Mouse (Mus musculus) yolk sac, embryonic 10.5 days (tissue): ENCODE data around the gene Optn.

Experiments
- DNase-seq: peaks from one replicate; pipeline ENCODE4 v3.0.0-alpha.2; 2017; ENCODE audit warnings: low spot score

Optn gene

DNA sequence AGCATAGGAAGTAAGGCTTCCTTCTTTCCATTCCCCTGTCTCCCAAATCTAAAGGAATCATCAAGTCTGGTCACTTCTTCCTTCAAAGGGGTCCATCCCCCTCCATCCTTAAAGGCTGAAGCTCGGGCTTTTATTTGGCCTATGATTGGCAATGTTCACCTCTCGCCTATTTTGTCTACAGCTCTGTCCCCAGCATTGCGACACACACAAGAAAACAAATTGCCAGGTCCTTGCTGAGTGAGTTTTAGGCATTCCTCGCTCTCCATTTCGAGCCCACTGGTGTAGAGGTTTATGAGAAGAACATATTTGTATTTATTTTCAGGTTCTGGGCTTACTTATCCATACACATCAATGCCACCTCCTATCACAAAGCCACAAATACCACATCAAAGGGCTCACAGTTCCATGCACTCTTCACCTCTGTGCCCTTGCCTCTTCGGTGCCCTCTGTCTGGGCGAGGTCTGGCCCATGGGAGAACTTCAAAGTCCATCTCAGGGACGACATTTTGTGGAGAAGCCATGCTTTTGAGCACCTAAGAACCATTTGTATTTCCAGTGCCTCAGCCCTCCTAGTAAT, 2.6 kb downstream of the Optn start:
- no peak for DNase-seq

DNA sequence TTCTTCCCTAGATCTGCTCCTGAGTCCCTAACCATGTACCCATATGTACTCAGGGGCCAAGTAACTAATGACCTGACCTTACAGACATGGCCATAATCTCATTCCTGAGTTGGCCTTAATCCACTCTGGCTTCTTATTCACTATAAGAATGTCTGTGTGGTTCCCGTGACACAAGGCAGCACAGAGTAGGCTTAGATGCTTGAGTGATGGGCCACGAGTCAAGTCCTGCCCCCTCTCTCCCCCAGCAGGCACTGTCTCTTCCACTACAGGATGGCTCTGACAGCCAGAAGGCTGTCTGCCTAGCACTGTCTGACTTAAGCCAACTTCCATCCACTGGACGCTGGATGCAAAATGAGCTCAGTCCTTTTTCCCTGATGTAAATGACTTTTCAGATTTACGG, 3.9 kb downstream of the Optn start:
- DNase-seq, result no peak

DNA sequence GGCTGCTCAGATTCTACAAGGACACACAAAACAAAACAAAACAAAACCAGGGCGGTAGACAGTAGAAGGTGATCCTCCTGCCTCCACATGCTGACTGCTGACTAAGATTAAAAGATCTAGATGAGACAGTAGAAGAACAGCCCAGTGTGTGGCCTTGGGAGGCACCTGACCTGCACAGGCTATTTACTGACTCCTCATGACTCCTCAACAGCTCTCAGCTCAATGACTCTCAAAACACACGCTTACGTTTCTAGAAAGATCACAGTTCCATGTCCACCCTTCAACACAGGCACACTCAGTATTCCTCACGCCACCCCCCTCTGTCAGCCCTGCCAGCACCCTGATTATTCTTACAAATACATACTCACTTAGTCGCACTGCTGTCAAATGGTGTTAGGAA, 5.4 kb downstream of the Optn start:
- peak; percentile 61 for DNase-seq

DNA sequence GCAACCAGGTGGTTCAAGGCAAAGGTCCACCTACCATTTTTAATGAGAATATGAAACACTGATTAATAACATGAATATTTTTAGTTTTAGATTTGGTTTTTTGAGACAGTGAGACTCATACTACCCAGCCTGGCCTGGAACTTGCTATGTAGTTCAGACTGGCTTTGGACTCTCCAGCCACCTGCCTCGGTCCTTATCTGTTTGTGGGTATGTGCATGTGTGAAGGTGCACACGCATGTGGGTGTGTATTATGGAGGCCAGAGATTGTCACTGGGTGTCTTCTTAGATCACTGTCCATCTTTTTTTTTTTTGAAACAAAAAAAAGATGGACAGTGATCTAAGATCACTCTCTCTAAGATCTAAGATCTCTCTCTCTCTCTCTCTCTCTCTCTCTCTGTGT, 13.3 kb downstream of the Optn start:
- no peak for DNase-seq

- no peak for DNase-seq
Observed at GRCm38 (mm10) chr2:5047016-5047415, 16.8 kb downstream of the Optn start.

- no peak for DNase-seq
Observed at GRCm38 (mm10) chr2:5045269-5045965, 18.4 kb downstream of the Optn start.

- no peak for DNase-seq
Observed at GRCm38 (mm10) chr2:5044321-5044720, 19.5 kb downstream of the Optn start.

DNA sequence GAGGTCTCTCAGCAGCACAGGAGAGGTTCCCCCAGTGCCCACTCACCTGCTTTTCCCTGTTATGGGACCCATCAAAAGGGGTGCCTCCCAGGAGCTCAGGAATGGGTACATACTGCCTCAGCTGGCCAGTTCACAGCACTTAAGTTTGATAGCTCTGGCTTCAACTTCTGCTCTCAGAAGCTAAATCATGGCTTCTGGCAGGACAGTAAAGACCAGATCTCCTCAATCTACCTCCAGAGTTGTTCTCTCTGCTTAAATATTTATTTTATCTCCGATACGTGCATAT, 20.4 kb downstream of the Optn start:
- DNase-seq, result no peak

GRCm38 (mm10) chr2:5042616-5043475, 21.0 kb downstream of the Optn start:
- DNase-seq, result no peak

GRCm38 (mm10) chr2:5041854-5042253, 22.0 kb downstream of the Optn start:
- DNase-seq, result no peak

DNA sequence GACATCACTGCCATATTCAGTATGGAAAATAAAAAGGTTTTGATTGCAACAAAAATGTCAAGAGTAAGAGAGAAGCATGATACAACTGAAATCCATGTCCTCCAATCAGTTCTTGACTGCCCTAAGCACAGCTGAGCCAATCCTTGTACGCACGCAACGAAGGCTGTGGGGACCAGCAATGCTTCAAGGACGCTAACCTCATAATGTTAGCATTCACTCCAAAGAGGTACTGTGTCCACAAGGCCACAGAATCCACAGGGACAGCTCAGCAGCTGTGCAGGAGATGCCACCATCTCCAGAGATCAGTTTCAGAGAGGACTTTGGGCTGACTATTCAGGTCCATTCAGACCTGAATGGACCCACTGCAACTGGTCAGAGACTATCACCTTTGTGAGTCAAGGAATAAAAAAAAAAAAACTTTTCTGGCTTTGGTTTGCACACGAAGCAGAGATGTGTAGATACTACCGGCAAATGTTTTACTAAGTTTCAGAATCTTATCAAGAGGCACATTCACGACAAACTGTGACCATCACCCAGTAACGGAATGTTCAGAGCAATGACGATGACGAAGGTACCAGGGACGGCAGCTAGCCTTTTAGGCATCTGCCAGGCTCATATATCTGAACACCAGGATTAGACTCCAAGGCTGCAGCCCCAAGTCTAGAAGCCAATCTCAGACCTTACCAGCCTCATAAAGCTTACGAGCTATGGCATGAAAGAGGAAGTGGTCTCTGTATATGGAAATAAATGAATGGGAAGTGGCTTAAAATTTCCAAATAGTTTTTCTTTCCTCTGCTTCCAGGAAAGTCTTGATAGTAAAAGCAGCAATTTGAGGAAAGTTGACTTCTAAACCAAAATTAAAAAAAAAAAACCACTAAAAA, 23.3 kb downstream of the Optn start:
- no peak for DNase-seq

DNA sequence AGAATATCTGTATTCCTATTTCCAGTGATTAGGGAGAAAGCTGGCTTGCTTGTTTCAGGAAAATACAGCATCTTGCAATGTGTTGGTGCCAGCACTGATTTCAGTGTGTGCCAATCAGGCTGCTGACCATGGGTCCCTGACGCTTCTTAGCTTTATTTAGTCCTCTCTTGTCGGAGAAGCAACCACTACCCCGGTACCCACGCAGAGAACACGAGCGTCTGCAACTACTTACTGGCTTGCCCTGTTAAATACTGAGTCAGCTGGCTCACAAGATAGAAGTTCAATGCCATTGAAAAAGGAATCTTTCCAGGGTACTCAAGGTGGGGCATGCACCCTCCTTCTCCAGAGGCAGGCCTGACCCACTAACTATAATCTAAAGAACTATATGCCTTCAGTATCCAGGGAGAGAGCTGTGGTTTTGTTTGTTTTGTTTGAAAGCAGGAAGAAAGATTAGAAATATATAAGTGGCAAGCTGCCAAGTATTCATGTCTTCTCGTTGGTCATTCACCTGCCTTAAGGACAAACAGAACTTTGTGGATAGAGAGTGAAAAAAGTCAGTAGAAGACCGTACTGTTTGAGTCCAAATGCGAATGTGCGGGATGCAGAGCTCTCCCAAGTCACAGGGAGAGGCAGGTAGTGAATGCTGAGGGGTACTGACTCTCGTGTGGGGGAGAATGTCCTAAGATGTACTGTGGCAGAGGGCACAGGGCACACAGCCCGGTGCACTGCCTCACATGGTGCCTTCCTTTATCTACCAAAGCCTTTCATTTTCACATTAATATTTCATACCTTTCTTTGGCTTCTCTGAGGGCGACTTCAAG, 24.3 kb downstream of the Optn start:
- DNase-seq, result no peak

GRCm38 (mm10) chr2:5038320-5038719, 25.5 kb downstream of the Optn start:
- DNase-seq, result no peak

DNA sequence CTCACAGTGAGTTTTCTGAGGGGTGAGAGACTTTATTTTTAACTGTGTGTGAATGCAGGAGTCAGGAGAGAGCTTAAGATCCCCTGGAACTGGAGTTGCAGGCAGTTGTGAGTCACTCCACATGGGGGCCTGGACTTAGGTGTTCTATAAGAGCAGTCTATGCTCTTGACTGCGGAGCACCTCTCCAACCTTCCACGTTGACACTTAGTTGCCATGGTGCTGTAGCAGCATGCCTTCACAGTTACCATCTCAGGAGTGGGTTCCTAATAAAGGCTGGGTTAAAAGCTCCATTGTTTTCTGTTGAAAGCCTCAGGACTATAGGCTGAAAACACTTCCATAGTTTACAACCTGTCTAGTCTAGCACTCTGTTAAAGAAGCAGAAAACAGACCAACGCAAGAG, 26.5 kb downstream of the Optn start:
- no peak for DNase-seq

GRCm38 (mm10) chr2:5036411-5037076, 27.3 kb downstream of the Optn start:
- DNase-seq, result no peak

GRCm38 (mm10) chr2:5035241-5035640, 28.6 kb downstream of the Optn start:
- DNase-seq, result no peak

- DNase-seq, result no peak
Observed at GRCm38 (mm10) chr2:5034801-5035200, 29.1 kb downstream of the Optn start.

- DNase-seq, result no peak
Observed at GRCm38 (mm10) chr2:5033546-5034420, 30.1 kb downstream of the Optn start.

- no peak for DNase-seq
Observed at GRCm38 (mm10) chr2:5032665-5033064, 31.2 kb downstream of the Optn start.

DNA sequence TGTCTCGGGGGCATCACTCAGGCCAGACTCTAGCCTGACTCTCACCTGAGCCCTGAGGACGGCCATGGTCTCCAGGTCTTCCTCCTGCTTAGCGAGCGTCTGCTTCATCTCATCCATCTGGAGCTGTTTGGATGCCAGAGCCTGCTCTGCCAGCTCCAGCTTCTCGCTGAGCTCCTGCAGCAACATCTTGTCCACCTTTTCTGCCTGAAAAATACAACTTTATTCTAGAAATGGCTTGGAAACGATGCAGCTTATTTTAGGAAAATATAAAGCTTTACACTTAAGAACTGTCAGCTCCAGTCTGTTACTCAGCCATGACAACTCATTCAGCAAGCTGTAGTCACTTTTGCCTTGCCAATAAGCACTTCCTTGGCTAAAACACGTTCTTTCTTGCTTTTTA, 32.6 kb downstream of the Optn start:
- no peak for DNase-seq
